Comparison of ENCODE assay signal across 10 mouse cellular contexts in genomic region chr8:8231308-8231985, GRCm38 (mm10).
DNase-seq lines count a peak whose midpoint lies in the region; TF ChIP-seq lines count a peak whose summit lies in the region.
"Had no signal": no experiment of that assay in that cellular context is flagged by ENCODE, and none has a peak within 500 bp of the region (broad histone marks: within the 10 kb centered on the region; RNA-seq: fewer than 3 reads in every experiment).

No protein-coding gene starts in this region.

- no peak for TF ChIP-seq CTCF in cerebellum, adult 2 months (IDR thresholded peaks at IDR 0.05; ENCODE audit: borderline replicate concordance, insufficient read depth, low read depth, low read length)

- no peak for TF ChIP-seq POLR2A in cerebellum, adult 2 months (IDR thresholded peaks at IDR 0.05; ENCODE audit: borderline replicate concordance, insufficient read depth, low read length)

- no peak overlapping the region for H3K4me3 ChIP-seq in cerebellum, adult 2 months (replicated peaks; ENCODE audit: insufficient read depth, low read depth, low read length)
- H3K4me3 ChIP-seq: embryonic facial prominence, embryonic 12.5 days; kidney, embryonic 15.5 days; limb, embryonic 13.5 days had no signal

- H3K4me1 ChIP-seq in cerebellum, adult 2 months (ENCODE audit: control insufficient read depth, insufficient read depth, low read length) = peaks cover 5% of the 10 kb centered on the region
- H3K4me1 ChIP-seq: embryonic facial prominence, embryonic 12.5 days; kidney, embryonic 15.5 days; limb, embryonic 13.5 days had no signal

- H3K27me3 ChIP-seq in cerebellum, adult 2 months (ENCODE audit: control insufficient read depth, insufficient read depth, low read length) = no peaks in the 10 kb centered on the region
- H3K27me3 ChIP-seq: embryonic facial prominence, embryonic 12.5 days; kidney, embryonic 15.5 days; limb, embryonic 13.5 days had no signal

- H3K27ac ChIP-seq in cerebellum, adult 2 months (ENCODE audit: insufficient read depth, low read length) = no peak overlapping the region
- H3K27ac ChIP-seq: embryonic facial prominence, embryonic 12.5 days; kidney, embryonic 15.5 days; limb, embryonic 13.5 days had no signal

- peak; percentile 21 to 31 for DNase-seq in layer of hippocampus, postnatal 10 days (ENCODE audit: low spot score in 2 of 2)
- DNase-seq in layer of hippocampus, adult 9-10 months (ENCODE audit: low spot score) = no peak
- peak; percentile 25 to 54 for DNase-seq in cerebellum, adult 2 months
- DNase-seq in cerebellum, postnatal 36 days = peak; percentile 34
- peak; percentile 19 for DNase-seq in lung, postnatal 36 days
- no peak for DNase-seq in thymus, postnatal 25 days
- no peak for DNase-seq in thymus, postnatal 36 days

- 39% methylated on average over 6 of the region's 6 CpGs for WGBS in cerebellum, adult 2 months

Comparison
In these comparisons a context has a peak if more than half of its experiments do, and no peak if none do; other contexts are left out.
1. DNase-seq: peak in layer of hippocampus, postnatal 10 days (2 of 2), cerebellum, adult 2 months (2 of 2), cerebellum, postnatal 36 days (2 of 2) and lung, postnatal 36 days (single experiment); none in layer of hippocampus, adult 9-10 months (single experiment), thymus, postnatal 25 days (single experiment) and thymus, postnatal 36 days (0 of 2).